ENCODE assay signal across 11 mouse cellular contexts in genomic region chr13:58477253-58477652, GRCm38 (mm10).
"Had no signal": no experiment of that assay in that cellular context is flagged by ENCODE, and none has a peak within 500 bp of the region (broad histone marks: within the 10 kb centered on the region; RNA-seq: fewer than 3 reads in every experiment).

No protein-coding gene starts in this region.

- H3K4me3 ChIP-seq: left cerebral cortex, adult 2 months; limb, embryonic 12.5 days; lung, embryonic 15.5 days; midbrain, embryonic 12.5 days had no signal

- H3K4me2 ChIP-seq: limb, embryonic 12.5 days; lung, embryonic 15.5 days; midbrain, embryonic 12.5 days had no signal

- H3K9me3 ChIP-seq: limb, embryonic 12.5 days; lung, embryonic 15.5 days; midbrain, embryonic 12.5 days had no signal

- H3K36me3 ChIP-seq: limb, embryonic 12.5 days; lung, embryonic 15.5 days; midbrain, embryonic 12.5 days had no signal

- DNase-seq: kidney, adult 8-10 months; kidney, postnatal 25 days; lung, postnatal 14 days; right cerebral cortex, adult 18-20 months; thymus, adult 2 months; thymus, postnatal 25 days had no signal

- H3K27ac ChIP-seq: left cerebral cortex, adult 2 months; limb, embryonic 12.5 days; lung, embryonic 15.5 days; midbrain, embryonic 12.5 days had no signal

- H3K4me1 ChIP-seq: limb, embryonic 12.5 days; lung, embryonic 15.5 days had no signal

- H3K9ac ChIP-seq: limb, embryonic 12.5 days; lung, embryonic 15.5 days; midbrain, embryonic 12.5 days had no signal

- ATAC-seq: intestine, postnatal 0 days had no signal
